Mouse (Mus musculus) liver, adult (tissue): Measurements from ENCODE around the gene Trak1.

Experiments
- GATA4 ChIP-seq: IDR thresholded peaks from 2 replicates; pipeline ENCODE4 v1.6.1; 2014; ENCODE audit warnings: mild to moderate bottlenecking, low read length; ENCODE audit not compliant: insufficient replicate concordance

Trak1 gene

GRCm38 (mm10) chr9:121400608-121401007 lies 103.3 kb downstream of the Trak1 start:
- TF ChIP-seq GATA4, result no peak

GRCm38 (mm10) chr9:121403157-121403671 lies 105.9 kb downstream of the Trak1 start:
- no peak for TF ChIP-seq GATA4

- no peak for TF ChIP-seq GATA4
Observed at GRCm38 (mm10) chr9:121403699-121404098, 106.4 kb downstream of the Trak1 start.

- peak; percentile 82; the same call in 1 of the 2 replicates for TF ChIP-seq GATA4
Observed at GRCm38 (mm10) chr9:121405088-121405681, 107.9 kb downstream of the Trak1 start.

- TF ChIP-seq GATA4, result no peak
Observed at GRCm38 (mm10) chr9:121405792-121406191, 108.5 kb downstream of the Trak1 start.

- TF ChIP-seq GATA4, result no peak
Observed at GRCm38 (mm10) chr9:121414237-121414636, 116.9 kb downstream of the Trak1 start.

- TF ChIP-seq GATA4, result no peak
Observed at GRCm38 (mm10) chr9:121415626-121416241, 118.4 kb downstream of the Trak1 start.

- no peak for TF ChIP-seq GATA4
Observed at GRCm38 (mm10) chr9:121416460-121416859, 119.2 kb downstream of the Trak1 start.

GRCm38 (mm10) chr9:121416872-121417637 lies 119.8 kb downstream of the Trak1 start:
- no peak for TF ChIP-seq GATA4

GRCm38 (mm10) chr9:121419011-121419410 lies 121.7 kb downstream of the Trak1 start:
- no peak for TF ChIP-seq GATA4

GRCm38 (mm10) chr9:121419573-121419972 lies 122.3 kb downstream of the Trak1 start:
- no peak for TF ChIP-seq GATA4

GRCm38 (mm10) chr9:121420817-121421216 lies 123.5 kb downstream of the Trak1 start:
- no peak for TF ChIP-seq GATA4

GRCm38 (mm10) chr9:121422402-121422801 lies 125.1 kb downstream of the Trak1 start:
- TF ChIP-seq GATA4, result no peak

GRCm38 (mm10) chr9:121423621-121424020 lies 126.3 kb downstream of the Trak1 start:
- TF ChIP-seq GATA4, result no peak

- no peak for TF ChIP-seq GATA4
Observed at GRCm38 (mm10) chr9:121424281-121425164, 127.2 kb downstream of the Trak1 start.
